Mouse (Mus musculus) forebrain, embryonic 13.5 days (tissue): ENCODE data around the gene Slc26a6. TPM values are rescaled to one million over a fixed set of nuclear protein-coding genes. Genes with fewer than 3 reads are reported as not detected.
A peak's percentile ranks its signal among the peaks of the same experiment; 100 is the strongest.

Source experiments
- ATAC-seq: fragments of 200-750 bp; cut with Nextera tagmentation; 2 replicates; pipeline ENCODE4 v1.8.0; 2017
- H3K27ac ChIP-seq: fragments of 300-500 bp; sonication (generic); 2 replicates; pipeline ENCODE4 v1.5.1; 2015; ENCODE audit warnings: inconsistent platforms, mild to moderate bottlenecking, moderate library complexity
- H3K27me3 ChIP-seq: fragments of 300-500 bp; sonication (generic); 2 replicates; pipeline ENCODE4 v1.6.1; 2015; ENCODE audit warnings: mild to moderate bottlenecking, inconsistent platforms
- H3K36me3 ChIP-seq: fragments of 300-500 bp; sonication (generic); 2 replicates; pipeline ENCODE4 v1.6.1; 2015; ENCODE audit warnings: mild to moderate bottlenecking, inconsistent platforms; ENCODE audit not compliant: poor library complexity, severe bottlenecking
- H3K4me1 ChIP-seq: fragments of 300-500 bp; sonication (generic); 2 replicates; pipeline ENCODE4 v1.6.1; 2015; ENCODE audit warnings: inconsistent platforms
- H3K4me2 ChIP-seq: fragments of 300-500 bp; sonication (generic); 2 replicates; pipeline ENCODE4 v1.6.1; 2015; ENCODE audit warnings: inconsistent platforms, mild to moderate bottlenecking, moderate library complexity
- H3K4me3 ChIP-seq: fragments of 300-500 bp; sonication (generic); 2 replicates; pipeline ENCODE4 v1.5.1; 2015; ENCODE audit warnings: mild to moderate bottlenecking, inconsistent platforms
- H3K9ac ChIP-seq: fragments of 300-500 bp; sonication (generic); 2 replicates; pipeline ENCODE4 v1.6.1; 2015; ENCODE audit warnings: mild to moderate bottlenecking, inconsistent platforms
- H3K9me3 ChIP-seq: fragments of 300-500 bp; sonication (generic); replicated peaks from 2 replicates; pipeline ENCODE4 v1.6.1; 2016; ENCODE audit warnings: inconsistent platforms
- WGBS: fragments of 180-500 bp; shearing (Covaris S2); methylation state at CpG from one replicate; pipeline ENCODE4 v1.1.7; 2015; 5-methylcytosine and 5-hydroxymethylcytosine counted together
- microRNA-seq: library from miRNA; unstranded; fragments of <30 nt; microRNA quantifications from one replicate; pipeline ENCODE4, GENCODE M21; 2016
- polyA plus RNA-seq: library from polyadenylated mRNA; unstranded; fragments of >200 nt; fragmentation: Nextera tagmentation; extraction: Ambion mirVana; gene quantifications from 2 replicates; pipeline ENCODE4 v1.2.1, GENCODE M21; 2015

Slc26a6 gene
- polyA plus RNA-seq, 1 experiment from 2014 or later, result 8.1 TPM

DNA sequence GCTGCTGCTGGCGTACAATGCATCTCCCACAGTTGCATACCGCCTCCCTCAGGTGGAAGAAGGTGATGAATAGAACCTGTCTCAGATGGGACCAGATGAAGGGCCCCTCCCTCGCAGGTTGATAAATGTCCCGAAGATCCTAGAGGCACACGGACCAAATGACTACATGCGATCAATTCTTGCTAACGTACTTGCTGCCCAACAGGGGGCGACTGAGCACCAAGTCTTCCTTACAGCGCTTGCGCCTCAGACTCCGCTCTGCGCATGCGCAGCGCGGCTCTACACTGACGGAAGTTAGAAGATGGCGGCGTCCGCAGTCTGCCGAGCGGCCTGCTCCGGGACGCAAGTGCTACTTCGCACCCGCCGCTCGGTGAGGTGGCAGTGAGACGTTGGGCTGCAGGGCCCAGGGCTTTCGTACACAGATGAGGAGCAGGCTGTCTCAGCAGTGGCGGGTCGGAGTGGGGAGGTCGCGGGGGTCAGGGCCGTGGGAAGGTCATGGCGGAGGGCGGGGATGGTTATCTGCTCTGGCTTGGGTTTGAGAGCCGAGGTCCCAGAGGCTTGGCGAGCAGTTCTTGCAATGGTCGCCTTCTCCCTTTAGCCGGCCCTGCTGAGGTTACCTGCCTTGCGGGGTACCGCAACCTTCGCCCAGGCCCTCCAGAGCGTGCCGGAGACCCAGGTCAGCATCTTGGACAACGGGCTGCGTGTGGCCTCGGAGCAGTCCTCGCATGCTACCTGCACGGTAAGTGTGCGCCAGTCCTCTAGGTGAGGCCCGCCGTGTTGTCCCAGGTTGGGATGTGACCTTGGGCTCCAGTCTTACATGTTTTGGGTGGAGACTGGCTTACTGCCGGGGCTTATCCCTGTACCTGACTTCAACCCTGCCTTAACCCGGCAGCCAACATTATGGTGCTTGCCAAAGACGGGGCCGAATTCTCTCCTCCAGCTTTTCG is 83.6 kb downstream of the Slc26a6 start, which contains the start of gene Uqcrc1:
Uqcrc1 (plus strand) TSS at position 216 of the 947 bp plus-strand sequence.
- peaks cover 6% of the 10 kb centered on the region for H3K4me1 ChIP-seq
- ATAC-seq, result peak; percentile 93
- H3K4me2 ChIP-seq, result peak within 1 kb of the TSS; percentile 87
- H3K36me3 ChIP-seq, result peaks cover 37% of the 10 kb centered on the region
- H3K4me3 ChIP-seq, result peak within 1 kb of the TSS; percentile 98
- H3K27ac ChIP-seq, result 0 out of 2 replicates have a peak within 1 kb of the TSS, but pooled peaks have one; percentile 10
- 2% methylated on average over 58 of the region's 58 CpGs for WGBS
- H3K27me3 ChIP-seq, result no peaks in the 10 kb centered on the region
- H3K9me3 ChIP-seq, result no peaks in the 10 kb centered on the region
- peak within 1 kb of the TSS; percentile 89 for H3K9ac ChIP-seq

DNA sequence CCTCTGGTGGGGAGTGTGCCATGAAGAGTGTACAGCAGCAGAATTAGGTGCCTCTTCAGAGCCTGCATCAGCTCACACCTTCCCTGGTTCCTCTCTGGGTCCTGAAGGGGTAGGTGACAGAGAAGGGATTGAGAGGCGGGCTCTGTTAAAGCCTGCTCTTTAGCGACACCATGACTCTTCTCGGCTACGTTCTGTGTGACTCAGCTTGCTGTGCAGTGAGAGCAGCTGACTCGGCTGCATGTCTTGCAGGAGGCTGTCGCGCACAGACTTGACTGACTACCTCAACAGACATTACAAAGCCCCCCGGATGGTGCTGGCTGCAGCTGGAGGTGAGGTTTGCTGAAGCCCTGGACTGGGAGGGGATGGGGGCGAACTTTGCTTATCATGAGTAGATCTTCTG is 92.0 kb downstream of the Slc26a6 start:
- peaks cover 95% of the 10 kb centered on the region for H3K36me3 ChIP-seq
- WGBS, result 85% methylated on average over 9 of the region's 9 CpGs
- no peak for ATAC-seq

DNA sequence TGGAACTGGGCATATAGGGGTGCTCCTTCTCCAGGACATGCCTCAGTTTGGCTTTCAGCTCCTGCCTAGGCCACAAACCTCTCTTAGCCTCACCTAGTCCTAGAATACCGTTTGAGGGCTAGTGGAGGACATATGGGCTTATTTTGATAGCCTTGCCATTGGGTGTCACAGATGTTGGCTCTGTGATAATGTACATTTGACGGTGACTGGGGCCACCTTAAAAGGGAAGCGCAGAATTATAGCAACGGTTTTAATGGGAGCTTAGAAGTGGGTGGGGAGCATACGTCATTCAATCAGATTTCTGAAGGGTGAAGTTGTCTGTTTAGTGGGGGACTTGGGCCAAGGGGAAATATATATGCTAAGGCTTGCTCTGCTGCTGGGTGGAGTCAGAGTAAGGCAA is 92.5 kb downstream of the Slc26a6 start:
- peaks cover 95% of the 10 kb centered on the region for H3K36me3 ChIP-seq
- no peak overlapping the region for H3K9ac ChIP-seq
- no peaks in the 10 kb centered on the region for H3K4me1 ChIP-seq
- no peak for ATAC-seq
- 94% methylated on average over 5 of the region's 5 CpGs for WGBS
- H3K4me2 ChIP-seq, result no peak overlapping the region
- no peak overlapping the region for H3K27ac ChIP-seq
- no peak overlapping the region for H3K4me3 ChIP-seq
- H3K9me3 ChIP-seq, result no peaks in the 10 kb centered on the region
- no peaks in the 10 kb centered on the region for H3K27me3 ChIP-seq

More for the DNA sequence above, 92.0 kb downstream of the Slc26a6 start:
- no peak overlapping the region for H3K4me2 ChIP-seq
- no peak overlapping the region for H3K9ac ChIP-seq
- H3K27ac ChIP-seq, result no peak overlapping the region
- no peaks in the 10 kb centered on the region for H3K27me3 ChIP-seq
- H3K9me3 ChIP-seq, result no peaks in the 10 kb centered on the region
- H3K4me3 ChIP-seq, result no peak overlapping the region
- no peaks in the 10 kb centered on the region for H3K4me1 ChIP-seq

DNA sequence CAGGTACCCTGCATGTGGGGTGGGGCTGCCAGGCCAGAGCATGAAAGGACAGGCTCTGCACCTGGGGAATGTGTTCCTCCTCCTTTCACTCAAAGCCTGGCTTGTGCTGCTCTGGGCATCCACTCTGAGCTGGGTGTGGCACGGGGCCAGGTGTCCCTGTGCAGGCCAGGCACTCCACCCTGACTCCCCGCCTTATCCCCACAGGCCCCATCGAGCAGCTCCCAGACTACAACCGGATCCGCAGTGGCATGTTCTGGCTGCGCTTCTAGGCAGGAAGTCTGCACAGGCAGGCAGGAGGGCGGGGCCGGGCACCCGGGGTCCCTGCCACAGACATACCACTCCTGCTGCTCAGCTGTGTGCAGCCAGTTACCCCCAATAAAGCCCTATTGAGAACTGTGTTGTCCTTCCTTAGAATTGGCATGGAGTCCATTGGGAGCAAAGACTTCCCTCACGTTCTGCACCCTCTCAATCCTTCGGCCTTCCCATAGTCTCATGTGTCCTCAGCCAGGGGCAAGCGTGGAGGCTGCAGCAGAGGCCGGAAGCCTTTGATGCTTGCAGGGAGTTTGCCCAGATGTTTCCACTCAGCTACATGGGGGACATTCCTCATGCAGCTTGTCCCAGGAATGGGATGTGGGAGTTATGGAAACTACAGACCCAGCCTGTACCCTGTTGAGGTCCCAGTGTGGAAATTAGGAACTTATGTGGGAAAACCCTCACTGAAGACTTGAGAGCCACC is 96.3 kb downstream of the Slc26a6 start:
- Histone ChIP-seq H3K4me1 (peaks cover 6% of the 10 kb centered on the region; the same call in 1 of the 2 replicates), H3K27ac (no peak overlapping the region), H3K36me3 (peaks cover 68% of the 10 kb centered on the region), H3K27me3 (peaks cover 25% of the 10 kb centered on the region), H3K9me3 (no peaks in the 10 kb centered on the region), H3K4me3 (no peak overlapping the region), H3K9ac (no peak overlapping the region), H3K4me2 (no peak overlapping the region)
- WGBS, result 94% methylated on average over 13 of the region's 13 CpGs
- no peak for ATAC-seq

DNA sequence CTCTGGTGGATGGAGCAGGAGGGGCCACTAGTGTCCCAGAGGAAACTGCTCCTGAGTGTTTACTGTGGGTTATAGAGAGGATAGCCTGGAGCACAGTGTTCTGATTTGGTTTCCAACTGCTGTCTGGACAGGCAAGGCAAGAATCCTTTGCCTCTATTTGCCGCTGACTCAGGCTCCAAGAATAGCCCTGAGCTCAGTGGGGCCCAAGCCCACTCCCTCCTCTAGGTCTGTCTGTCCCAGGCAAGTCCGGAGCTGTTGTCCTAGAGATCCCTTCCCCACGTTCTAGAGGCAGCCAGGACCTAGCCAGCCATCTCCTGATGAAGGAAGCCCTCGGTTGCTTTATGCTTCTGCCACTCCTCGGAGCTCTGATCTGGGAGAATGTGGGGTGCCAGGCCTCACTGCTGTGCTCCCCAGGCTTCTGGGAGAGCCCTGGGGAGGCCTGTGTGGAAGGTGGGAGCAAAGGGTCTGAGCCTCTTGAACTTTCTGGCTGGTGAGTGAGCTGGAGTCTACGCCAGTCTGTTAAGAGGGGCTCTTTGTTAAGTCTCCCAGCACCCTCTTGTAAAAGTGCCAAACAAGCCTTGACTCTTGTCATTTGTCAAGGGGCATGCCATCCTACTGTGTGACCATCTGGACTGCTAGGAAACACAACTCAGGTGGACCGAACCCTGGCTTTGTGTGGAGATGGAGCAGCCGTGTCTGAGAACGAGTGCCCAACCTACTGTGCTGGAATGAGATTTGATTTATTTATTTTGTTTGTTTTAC is 97.1 kb downstream of the Slc26a6 start:
- H3K27ac ChIP-seq, result no peak overlapping the region
- peaks cover 29% of the 10 kb centered on the region for H3K27me3 ChIP-seq
- H3K4me1 ChIP-seq, result peaks cover 6% of the 10 kb centered on the region; the same call in 1 of the 2 replicates
- no peak for ATAC-seq
- H3K4me2 ChIP-seq, result no peak overlapping the region
- no peak overlapping the region for H3K9ac ChIP-seq
- no peaks in the 10 kb centered on the region for H3K9me3 ChIP-seq
- no peak overlapping the region for H3K4me3 ChIP-seq
- 92% methylated on average over 9 of the region's 9 CpGs for WGBS
- peaks cover 61% of the 10 kb centered on the region for H3K36me3 ChIP-seq

DNA sequence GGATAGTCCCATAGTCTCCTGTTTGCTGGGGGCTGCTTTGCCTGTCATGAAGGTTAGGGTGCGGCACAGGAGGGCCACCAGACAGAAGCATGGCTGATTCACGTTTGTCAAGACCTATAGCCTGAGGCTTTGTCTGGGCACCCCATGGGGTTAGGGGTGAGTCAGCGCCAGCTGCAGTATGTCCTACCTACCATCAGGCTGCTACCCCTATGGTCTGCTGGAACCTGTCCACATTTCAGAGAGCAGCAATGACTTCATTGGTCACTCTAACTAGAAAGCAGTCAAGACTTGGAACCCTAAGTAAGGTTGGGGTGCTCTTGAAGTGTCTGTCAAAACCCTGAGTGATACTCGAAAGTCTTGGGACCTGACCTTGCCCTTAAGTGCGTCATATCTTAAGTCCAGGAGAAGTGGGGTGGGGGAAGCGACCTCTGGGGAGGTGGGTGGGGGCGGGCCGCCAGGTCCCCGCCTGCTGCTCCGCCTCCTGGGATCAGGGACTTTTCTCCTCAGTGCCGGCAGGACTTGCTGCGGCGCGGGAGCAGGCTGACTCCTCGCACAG is 100.1 kb downstream of the Slc26a6 start, which contains the start of gene Col7a1:
Col7a1 (plus strand) TSS at position 506 of the 556 bp plus-strand sequence.
- ATAC-seq, result no peak
- WGBS, result 11% methylated on average over 15 of the region's 15 CpGs
- no peak within 1 kb of the TSS for H3K27ac ChIP-seq
- no peak within 1 kb of the TSS for H3K4me3 ChIP-seq
- H3K9ac ChIP-seq, result no peak within 1 kb of the TSS
- H3K4me2 ChIP-seq, result no peak within 1 kb of the TSS
- peaks cover 6% of the 10 kb centered on the region; the same call in 1 of the 2 replicates for H3K4me1 ChIP-seq
- H3K9me3 ChIP-seq, result no peaks in the 10 kb centered on the region
- H3K36me3 ChIP-seq, result peaks cover 31% of the 10 kb centered on the region
- peaks cover 33% of the 10 kb centered on the region for H3K27me3 ChIP-seq

DNA sequence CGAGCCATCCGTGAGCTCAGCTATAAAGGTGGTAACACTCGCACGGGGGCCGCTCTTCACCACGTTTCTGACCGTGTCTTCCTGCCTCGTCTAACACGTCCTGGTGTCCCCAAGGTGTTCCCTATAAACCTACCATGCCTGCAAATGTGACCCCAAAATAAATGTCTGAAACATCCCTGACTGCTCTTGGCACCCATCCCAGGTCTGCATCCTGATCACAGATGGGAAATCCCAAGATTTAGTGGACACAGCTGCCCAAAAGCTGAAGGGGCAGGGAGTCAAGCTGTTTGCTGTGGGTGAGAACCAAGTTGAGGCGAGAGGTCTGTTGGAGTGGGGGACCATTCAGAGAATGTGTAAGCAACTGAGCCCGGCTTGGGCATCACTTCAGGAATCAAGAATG is 102.2 kb downstream of the Slc26a6 start:
- H3K9ac ChIP-seq, result no peak overlapping the region
- H3K9me3 ChIP-seq, result no peaks in the 10 kb centered on the region
- peaks cover 6% of the 10 kb centered on the region; the same call in 1 of the 2 replicates for H3K4me1 ChIP-seq
- no peak for ATAC-seq
- peaks cover 33% of the 10 kb centered on the region for H3K27me3 ChIP-seq
- H3K4me3 ChIP-seq, result no peak overlapping the region
- H3K36me3 ChIP-seq, result peaks cover 10% of the 10 kb centered on the region
- H3K4me2 ChIP-seq, result no peak overlapping the region
- 89% methylated on average over 11 of the region's 11 CpGs for WGBS
- H3K27ac ChIP-seq, result no peak overlapping the region

DNA sequence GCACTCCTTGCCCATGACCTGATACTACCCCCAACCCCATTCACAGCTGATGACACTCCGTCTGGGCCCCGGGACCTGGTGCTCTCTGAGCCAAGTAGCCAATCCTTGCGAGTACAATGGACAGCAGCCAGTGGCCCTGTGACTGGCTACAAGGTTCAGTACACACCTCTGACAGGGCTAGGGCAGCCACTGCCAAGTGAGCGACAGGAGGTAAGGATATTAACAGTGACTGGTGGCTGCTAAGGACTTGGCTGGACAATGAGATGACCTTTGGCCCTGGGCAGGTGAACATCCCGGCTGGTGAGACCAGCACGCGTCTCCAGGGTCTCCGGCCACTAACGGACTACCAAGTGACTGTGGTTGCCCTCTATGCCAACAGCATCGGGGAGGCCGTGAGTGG is 102.8 kb downstream of the Slc26a6 start:
- no peak overlapping the region for H3K4me3 ChIP-seq
- no peak overlapping the region for H3K4me2 ChIP-seq
- H3K36me3 ChIP-seq, result peaks cover 4% of the 10 kb centered on the region
- WGBS, result 89% methylated on average over 11 of the region's 11 CpGs
- no peak overlapping the region for H3K27ac ChIP-seq
- peaks cover 6% of the 10 kb centered on the region; the same call in 1 of the 2 replicates for H3K4me1 ChIP-seq
- H3K9ac ChIP-seq, result no peak overlapping the region
- no peak for ATAC-seq
- no peaks in the 10 kb centered on the region for H3K9me3 ChIP-seq
- H3K27me3 ChIP-seq, result peaks cover 33% of the 10 kb centered on the region

Small RNAs within 50 kb of the gene (microRNA-seq; reads per million reads assigned to microRNA genes)
- gene Gm23156, result not detected

Other genes with a start within 250 kb of the Slc26a6 start
- 55.9 and 58.2 TPM in 2 replicates for gene Arih2, start 203.9 kb upstream of the Slc26a6 start, polyA plus RNA-seq
- 39.0 and 41.3 TPM in 2 replicates for gene Slc25a20, start 191.2 kb upstream of the Slc26a6 start, polyA plus RNA-seq
- gene Prkar2a, start 164.0 kb upstream of the Slc26a6 start, polyA plus RNA-seq, result 32.8 and 34.2 TPM in 2 replicates
- 153 and 172 TPM in 2 replicates for gene Ip6k2, start 69.5 kb upstream of the Slc26a6 start, polyA plus RNA-seq
- 15.2 and 17.6 TPM in 2 replicates for gene Nckipsd, start 44.9 kb upstream of the Slc26a6 start, polyA plus RNA-seq
- gene Celsr3, start 27.0 kb upstream of the Slc26a6 start, polyA plus RNA-seq, result 13.3 and 14.4 TPM in 2 replicates
- 0.25 TPM in 1 of 2 replicates, not detected in the other for gene Tmem89, start 61.3 kb downstream of the Slc26a6 start, polyA plus RNA-seq
- gene Uqcrc1, start 83.3 kb downstream of the Slc26a6 start, polyA plus RNA-seq, result 361 and 379 TPM in 2 replicates
- 1.2 and 1.6 TPM in 2 replicates for gene Col7a1, start 100.3 kb downstream of the Slc26a6 start, polyA plus RNA-seq
- not detected in 2 replicates for gene Ucn2, start 132.7 kb downstream of the Slc26a6 start, polyA plus RNA-seq
- 14.5 and 16.8 TPM in 2 replicates for gene Pfkfb4, start 138.5 kb downstream of the Slc26a6 start, polyA plus RNA-seq
- gene Shisa5, start 185.3 kb downstream of the Slc26a6 start, polyA plus RNA-seq, result 33.6 and 35.1 TPM in 2 replicates
- 9.3 and 13.0 TPM in 2 replicates for gene Trex1, start 206.5 kb downstream of the Slc26a6 start, polyA plus RNA-seq
- gene Atrip, start 220.8 kb downstream of the Slc26a6 start, polyA plus RNA-seq, result 31.4 and 31.5 TPM in 2 replicates
- gene Ccdc51, start 229.2 kb downstream of the Slc26a6 start, polyA plus RNA-seq, result 17.9 and 18.9 TPM in 2 replicates
- gene Tma7, start 229.3 kb downstream of the Slc26a6 start, polyA plus RNA-seq, result 693 and 750 TPM in 2 replicates
- 22.4 and 27.7 TPM in 2 replicates for gene Plxnb1, start 242.1 kb downstream of the Slc26a6 start, polyA plus RNA-seq